Mouse (Mus musculus) cerebellum, postnatal 25 days (tissue): ENCODE results near the gene Sfxn5.

ENCODE experiments used
- DNase-seq, 2 experiments: peaks; one replicate each; pipeline ENCODE4 v3.0.0; 2021; ENCODE audit warnings: mixed read lengths in 2 of 2

Sfxn5 gene

GRCm38 (mm10) chr6:85333000-85333669, at the start of gene Sfxn5:
TSS of gene Sfxn5 (minus strand) at chr6:85333422.
- peak; percentile 98 to 99 for DNase-seq

DNA sequence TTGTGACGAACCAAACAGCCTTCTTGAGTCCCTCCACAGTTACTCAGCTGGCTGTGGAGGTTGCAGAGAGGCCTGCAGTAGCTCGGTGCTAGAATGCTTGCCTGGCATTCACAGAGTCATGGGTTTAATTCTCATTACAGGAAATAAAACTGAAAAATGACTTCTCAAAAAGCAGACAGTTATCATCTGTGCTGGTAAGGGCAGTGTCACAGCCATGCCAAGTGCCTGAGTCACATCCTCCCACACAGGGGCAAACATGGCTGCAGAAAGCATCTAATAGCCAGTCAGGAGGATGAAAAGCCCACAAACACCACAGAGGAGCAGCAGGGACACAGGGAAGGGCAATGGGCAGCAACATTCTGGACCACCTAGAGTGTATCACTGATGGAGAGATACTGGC, 49.6 kb upstream of the Sfxn5 start:
- no peak for DNase-seq

GRCm38 (mm10) chr6:85381648-85382020, 48.4 kb upstream of the Sfxn5 start:
- DNase-seq: no peak

DNA sequence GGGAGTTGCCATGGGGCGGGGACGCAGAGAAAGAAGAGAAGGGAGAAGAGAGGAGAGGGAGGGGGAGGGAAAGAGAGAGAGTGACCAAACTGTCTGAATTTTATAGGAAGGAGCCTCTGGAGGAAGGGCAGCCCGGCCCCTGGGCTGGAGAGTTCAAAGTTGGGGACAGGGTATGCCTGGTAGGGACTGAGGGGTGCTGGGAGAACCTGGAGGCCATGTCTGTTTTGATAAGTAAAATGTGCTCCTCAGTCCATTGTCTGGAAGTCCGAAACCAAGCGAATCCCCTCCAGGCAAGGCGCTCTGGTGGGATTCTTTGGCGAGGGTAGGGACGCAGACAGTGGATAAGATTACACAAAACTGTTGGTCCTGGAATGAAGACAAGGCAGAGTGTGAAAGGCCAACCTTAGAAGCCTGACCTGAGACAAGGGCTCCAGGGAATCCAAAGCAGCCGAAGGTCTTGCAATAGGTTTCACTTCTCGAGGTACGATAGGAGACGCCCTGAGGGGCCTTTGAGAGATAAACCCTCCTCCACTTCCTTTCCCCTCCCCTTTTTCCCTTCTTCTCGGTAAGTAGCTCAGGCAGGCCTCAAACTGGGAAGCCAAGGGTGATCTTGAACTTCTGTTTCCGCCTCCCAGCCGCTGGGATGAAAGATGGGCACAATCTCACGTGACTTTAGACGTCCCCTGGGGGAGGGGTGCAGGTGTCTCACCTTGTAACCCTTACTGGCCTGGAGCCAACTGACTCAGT, 47.9 kb upstream of the Sfxn5 start:
- DNase-seq: no peak

DNA sequence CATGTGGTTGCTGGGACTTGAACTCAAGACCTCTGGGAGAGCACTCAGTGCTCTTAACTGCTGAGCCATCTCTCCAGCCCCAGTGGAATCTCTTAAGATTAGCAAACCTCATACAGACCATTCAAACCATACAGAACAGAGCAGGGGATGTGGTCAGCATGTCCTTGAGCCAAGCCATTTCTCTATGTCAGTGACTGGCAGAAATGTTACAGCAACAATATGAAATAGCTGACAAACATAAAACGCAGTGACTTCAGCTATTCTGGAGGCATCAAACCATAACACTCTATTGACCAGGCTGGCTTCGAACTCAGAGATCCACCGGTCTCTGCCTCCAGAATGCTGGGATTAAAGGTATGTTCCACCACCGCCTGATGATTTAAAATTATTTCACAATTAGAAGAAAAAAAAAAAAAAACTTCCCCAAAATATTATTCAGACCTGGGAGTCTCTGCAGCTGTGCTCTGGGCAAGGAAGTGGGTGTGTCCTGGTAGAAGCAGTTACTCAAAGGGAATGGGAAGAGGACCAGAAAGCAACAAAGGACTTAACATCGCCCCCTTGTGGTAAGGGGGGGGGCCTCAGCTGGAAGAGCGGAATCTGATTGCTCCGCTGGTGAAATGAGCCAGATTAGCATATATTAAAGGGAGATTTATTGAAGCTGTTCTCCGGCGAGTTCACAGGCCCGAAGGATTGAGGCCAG, 47.1 kb upstream of the Sfxn5 start:
- DNase-seq: peak; percentile 79 to 85

DNA sequence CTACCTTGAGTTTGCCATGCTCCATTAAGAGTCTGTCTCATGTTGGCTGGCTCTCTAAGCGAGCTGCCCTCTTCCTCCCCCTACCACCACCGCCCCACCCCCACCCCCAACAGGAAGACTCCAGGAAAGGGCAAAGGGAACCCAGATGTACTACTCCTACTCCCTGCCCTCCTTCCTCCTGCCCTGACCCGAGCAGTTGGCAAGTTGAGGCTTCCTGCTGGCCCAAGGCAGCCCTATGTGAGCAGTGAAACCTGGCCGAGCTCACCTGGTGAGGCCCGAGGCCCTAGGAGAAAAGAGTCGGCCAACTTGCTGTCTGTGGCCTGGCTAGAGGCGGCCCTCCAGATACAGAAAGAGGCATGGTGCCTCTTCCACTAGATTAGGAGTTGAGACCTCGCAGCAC, 45.4 kb upstream of the Sfxn5 start:
- DNase-seq: no peak

- DNase-seq: no peak
Measured at GRCm38 (mm10) chr6:85377876-85378275, 44.7 kb upstream of the Sfxn5 start.

GRCm38 (mm10) chr6:85377066-85377734, 44.0 kb upstream of the Sfxn5 start:
- DNase-seq: no peak

DNA sequence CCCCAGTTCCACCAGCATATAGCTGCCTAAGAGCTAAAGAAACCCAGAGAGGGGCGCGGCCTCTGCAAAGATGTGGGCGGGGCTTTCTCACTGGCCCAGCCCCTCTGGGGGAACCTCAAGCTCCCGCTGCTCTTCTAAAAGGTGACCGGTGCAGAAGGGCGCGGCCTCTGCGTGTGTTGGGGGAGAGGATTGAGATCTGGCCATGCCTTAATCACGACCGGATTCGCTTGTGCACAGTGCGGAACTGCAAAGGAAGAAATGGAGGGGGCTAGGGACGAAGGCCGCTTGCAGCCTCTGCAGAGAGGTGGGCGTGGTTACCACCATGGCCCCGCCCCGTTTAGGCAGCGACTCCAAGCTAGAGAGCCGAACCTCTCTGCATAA, 41.5 kb upstream of the Sfxn5 start:
- peak; percentile 96 to 97 for DNase-seq

- DNase-seq: peak in 1 of 2 experiments; percentile 99
Measured at GRCm38 (mm10) chr6:85373951-85374733, 40.9 kb upstream of the Sfxn5 start, which contains the start of gene Rab11fip5. TSS of gene Rab11fip5 (minus strand) at chr6:85374634.

DNA sequence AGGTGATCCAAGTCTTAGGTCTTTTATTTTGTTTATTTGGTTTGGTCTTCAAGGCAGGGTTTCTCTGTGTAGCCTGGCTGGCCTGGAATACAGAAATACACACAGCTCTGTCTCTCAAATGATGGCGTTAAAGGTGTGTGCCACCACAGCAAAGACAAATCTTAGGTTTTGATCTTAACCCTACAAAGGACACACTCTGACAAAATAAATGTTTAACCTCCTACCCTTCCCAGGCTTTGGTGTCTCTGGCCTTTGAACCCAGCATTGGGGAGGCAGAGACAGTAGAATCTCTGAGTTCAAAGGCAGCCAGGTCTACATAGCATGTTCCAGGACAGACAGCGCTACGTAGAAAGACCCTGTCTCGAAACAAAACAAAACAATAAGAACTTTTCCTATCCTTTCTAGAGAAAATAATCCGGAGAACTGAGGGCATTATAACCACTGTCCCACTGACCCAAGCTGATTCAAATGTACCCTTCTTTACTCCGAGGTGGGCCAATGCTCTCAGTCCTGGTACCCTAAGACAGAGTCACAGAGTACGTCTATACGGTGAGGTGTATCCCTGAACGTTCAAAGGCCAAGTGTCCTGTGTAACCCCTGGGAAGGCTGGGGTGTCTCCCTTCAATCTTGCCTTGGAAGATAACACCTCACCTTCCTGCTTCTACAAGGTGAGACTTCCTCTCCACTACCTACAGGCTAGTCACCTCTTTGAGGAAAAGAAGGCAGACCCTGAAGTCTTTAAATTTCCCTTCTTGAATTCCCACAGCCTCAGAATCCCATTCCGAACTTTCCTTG, 40.0 kb upstream of the Sfxn5 start:
- DNase-seq: no peak

DNA sequence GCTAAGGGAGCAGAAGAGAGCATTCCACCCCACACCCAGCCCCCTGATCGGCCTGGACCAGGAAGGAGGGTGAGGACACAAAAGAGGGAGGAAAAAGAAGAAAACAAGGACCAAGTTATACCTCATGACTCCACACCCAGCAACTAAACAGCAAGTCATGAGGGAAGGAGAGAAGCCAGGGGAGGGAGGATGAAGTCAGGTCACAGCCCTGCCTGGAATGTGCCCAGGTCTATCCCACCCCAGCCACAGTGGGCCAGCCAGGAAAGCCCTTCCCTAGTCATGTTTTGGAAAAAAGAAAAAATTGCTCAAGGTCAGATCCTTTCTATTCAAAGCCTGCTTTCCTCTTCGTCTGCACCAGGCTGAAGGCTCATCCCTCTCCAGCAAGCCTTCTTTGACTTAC, 39.3 kb upstream of the Sfxn5 start:
- no peak for DNase-seq

DNA sequence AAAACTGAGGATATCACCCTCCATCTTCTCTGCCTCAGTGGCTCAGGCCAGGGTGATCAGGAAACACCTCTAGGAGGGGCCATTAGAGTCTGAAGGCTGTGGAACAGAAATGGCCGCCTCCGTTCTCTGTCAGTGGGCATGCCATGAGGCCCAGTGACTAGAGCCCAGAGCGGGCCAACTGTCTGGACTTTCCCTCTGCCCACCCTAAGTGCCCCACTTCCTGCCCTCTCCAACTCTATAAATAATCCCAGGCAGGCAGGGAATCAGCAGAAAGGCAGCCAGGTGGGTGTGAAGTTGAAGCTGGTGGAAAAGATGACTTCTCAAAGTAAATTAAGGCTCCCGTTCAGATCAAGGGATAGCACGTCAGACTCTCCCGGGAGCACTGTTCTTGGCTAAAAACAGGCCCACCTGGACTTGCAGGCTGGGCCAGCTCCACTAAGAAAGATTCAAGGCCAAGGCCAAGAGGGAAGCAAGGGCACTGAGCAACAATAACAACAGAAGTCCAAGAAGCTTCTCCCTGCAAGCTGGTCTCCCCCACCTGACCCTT, 38.7 kb upstream of the Sfxn5 start:
- DNase-seq: no peak

- no peak for DNase-seq
Measured at GRCm38 (mm10) chr6:85370666-85371430, 37.6 kb upstream of the Sfxn5 start.

- no peak for DNase-seq
Measured at GRCm38 (mm10) chr6:85370041-85370440, 36.8 kb upstream of the Sfxn5 start.

- DNase-seq: no peak
Measured at GRCm38 (mm10) chr6:85369181-85369860, 36.1 kb upstream of the Sfxn5 start.

DNA sequence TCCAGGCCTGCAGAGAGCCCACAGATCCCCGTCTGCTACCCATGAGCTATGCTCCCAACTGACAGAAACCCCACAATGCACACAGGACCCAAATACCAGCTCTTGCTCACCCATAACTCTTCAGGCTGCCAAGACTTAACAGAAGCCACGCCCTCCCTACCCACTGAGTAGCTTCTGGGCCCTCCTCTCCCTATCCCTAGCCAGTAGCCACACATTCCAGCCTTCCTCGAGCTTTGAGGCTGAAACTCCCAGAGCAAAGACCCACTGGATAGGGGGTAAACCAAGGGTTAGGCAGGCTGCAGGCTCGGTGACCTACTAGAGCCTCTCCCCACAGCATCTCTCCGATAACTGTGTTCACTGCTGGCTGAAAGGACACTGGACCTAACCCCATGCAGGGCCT, 35.5 kb upstream of the Sfxn5 start:
- no peak for DNase-seq

- no peak for DNase-seq
Measured at GRCm38 (mm10) chr6:85368166-85368565, 34.9 kb upstream of the Sfxn5 start.

- DNase-seq: peak in 1 of 2 experiments; percentile 57
Measured at GRCm38 (mm10) chr6:85366387-85366786, 33.2 kb upstream of the Sfxn5 start.

- no peak for DNase-seq
Measured at GRCm38 (mm10) chr6:85364439-85364838, 31.2 kb upstream of the Sfxn5 start.
